Mouse (Mus musculus) left cerebral cortex, postnatal 36 days (tissue): ENCODE data around the gene Lrrc4c. TPM values are rescaled to one million over a fixed set of nuclear protein-coding genes. Genes with fewer than 3 reads are reported as not detected.
A peak's percentile ranks its signal among the peaks of the same experiment; 100 is the strongest.

ENCODE experiments used
- DNase-seq, 2 experiments: peaks; one replicate each; pipeline ENCODE4 v3.0.0; 2021 to 2022; ENCODE audit warnings: low spot score in 2 of 2, mixed read lengths in 1 of 2
- intact Hi-C: fragments of 180-260 bp; cut with DNase I; formaldehyde crosslinking; loops from one replicate; pipeline ENCODE4 v1.15.1; 2025
- total RNA-seq, 2 experiments: library from RNA; stranded (reverse); gene quantifications; 2 replicates each; pipeline ENCODE4 v1.2.3; 2021

Lrrc4c gene
- total RNA-seq, 2 experiments from 2014 or later = 118 to 135 TPM

DNA sequence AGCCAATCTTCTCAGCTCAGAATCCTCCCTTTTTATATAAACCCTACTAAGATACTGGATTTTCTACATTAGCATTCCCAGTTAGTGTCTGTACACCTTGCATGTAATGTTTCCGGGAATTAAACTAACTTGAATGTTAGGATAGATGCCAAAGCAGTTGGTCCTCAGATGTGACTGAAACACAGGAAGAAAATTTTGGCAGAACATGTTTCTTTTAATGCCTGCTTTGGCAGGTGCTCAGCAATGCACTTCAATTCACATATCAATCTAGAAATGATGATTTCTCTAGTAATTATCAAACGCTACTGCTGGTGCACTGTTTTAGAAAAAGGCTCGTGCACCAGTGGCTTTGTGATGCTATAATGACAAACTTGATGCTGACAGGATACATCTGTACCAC lies 806.3 kb downstream of the Lrrc4c start:
- DNase-seq = no peak

DNA sequence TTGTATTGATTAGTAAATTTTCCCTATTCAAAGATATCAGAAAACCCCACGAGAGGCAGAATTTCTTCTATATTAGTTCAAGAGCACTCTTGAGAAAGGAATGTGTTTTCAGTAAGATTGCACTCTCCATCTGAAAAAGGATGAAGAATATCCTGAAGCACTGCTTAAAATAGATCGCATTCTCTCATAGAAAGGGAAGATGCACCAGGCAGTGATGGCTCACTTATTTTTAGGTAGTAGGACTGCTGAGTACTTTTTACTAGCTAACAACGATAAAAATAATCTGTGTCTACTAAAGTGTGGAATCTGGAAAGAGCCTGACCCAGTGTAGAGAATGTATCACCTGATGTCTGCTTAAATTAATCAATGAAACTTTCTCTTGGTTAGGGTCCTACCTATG lies 820.5 kb downstream of the Lrrc4c start:
- DNase-seq = no peak
- intact Hi-C loops = no loop called here

More for the DNA sequence above, 806.3 kb downstream of the Lrrc4c start:
- intact Hi-C loops = no loop called here

DNA sequence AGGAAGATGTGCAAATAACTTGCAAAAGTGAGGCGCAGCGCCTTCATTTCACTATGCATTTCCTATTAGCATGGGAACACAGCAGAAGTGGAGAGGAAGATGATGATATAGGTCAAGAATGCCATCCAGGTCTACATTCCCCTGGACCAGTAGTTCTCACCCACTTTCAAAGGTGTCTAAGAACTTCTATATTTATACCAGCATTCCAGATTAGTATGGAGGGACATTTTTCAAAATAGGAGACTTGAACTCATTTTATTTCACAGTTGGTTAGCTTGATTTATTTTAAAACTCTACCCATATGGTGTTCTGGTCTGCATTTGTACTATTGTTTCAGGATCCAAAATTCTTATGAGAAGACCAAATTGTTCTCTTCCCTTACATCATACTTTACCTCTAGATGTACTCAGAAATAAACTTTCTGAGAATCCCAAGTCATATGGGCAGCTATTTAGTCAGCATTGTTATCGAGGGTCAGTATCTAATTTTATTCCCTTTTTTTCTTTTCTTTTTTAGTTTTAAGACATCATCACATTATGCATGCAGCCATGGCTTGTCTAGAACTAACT lies 833.7 kb downstream of the Lrrc4c start:
- DNase-seq = peak in 1 of 2 experiments; percentile 16
- intact Hi-C loops = loop anchor here (10.0 kb wide), 1 partner anchor 263 kb away; no protein-coding TSS in a partner anchor

DNA sequence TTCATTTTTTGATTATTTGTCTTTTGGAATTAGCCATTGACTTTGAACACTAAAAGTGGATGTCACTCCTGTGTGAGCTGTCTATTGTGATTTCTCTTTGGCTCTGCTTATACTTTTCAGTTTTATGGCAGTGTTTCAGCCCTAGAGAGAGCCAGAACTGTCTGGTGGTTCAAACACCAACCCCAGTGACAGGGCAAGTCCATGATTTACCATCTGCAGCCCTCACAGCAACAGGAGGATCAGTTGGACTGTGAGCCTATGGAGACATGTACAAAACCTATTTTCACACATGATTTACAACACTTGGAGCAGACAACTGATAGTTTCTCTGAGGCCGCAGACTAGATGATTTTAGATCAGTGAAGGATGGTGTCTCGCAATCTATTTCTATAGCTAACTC lies 847.8 kb downstream of the Lrrc4c start:
- DNase-seq = no peak
- intact Hi-C loops = no loop called here

DNA sequence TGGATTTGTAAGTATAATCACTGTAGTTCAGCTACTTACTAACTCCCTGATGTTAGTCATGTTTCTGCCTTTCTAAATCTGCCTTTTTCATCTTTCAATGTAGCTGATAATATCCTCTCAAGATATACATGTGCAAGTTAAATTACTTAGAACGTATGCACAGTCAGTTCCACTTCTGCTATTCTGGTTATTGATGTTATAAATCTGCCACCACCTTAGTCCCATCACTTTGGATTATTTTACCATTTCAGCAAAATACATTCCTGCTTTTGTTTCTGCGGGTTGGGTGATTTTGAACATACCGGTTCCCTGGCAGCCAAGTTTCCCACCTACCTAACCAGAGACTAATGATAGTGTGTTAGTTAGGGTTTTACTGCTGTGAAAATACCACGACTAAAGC lies 860.4 kb downstream of the Lrrc4c start:
- intact Hi-C loops = no loop called here
- DNase-seq = no peak

DNA sequence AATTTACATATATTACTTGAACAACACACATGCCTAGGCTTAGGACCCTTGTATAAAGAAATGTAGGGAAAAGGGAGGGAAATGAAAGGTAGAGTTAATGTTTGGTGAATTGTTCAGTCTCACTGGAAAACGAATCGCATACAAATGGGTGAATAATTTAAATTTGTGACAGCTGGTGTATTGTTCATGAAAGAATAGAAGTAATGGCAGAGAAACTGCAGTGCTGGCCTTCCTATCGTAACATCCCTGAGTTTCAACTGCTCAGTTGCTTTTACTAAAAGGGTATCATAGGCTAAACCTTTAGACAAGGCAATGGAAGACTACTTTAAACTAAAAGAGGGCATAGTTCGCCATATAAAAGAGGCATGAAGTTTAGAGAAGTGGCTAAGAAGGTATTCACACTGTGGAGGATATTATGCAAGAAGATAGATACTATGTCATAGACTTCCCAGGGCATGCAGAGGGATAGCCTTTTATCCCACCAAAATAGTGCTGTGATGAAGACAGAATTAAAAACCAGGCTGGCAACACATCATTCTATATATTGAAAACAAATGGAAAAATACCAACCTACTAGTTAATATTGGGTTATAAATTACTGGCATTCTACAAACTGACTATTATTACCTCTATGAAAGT lies 879.1 kb downstream of the Lrrc4c start:
- DNase-seq = no peak
- intact Hi-C loops = no loop called here

DNA sequence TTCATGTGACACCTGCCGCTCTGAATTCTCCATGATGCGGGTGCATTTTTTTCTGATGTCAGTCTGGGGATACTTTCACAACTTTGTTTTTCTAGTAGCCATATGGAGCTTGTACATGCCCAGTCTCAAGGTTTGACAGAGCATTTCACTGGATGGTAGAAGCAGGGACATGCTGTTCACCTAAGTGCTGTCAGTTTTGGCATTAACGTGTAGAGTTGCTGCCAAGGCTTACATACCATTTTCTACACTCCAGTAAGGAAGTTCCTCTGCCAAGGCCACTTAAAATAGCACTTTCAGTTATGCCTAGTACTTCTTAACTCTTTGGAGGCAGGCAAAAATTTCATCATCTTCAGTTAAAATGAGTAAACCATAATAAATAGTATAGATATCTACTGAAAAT lies 915.0 kb downstream of the Lrrc4c start:
- intact Hi-C loops = no loop called here
- DNase-seq = peak; percentile 27 to 38

DNA sequence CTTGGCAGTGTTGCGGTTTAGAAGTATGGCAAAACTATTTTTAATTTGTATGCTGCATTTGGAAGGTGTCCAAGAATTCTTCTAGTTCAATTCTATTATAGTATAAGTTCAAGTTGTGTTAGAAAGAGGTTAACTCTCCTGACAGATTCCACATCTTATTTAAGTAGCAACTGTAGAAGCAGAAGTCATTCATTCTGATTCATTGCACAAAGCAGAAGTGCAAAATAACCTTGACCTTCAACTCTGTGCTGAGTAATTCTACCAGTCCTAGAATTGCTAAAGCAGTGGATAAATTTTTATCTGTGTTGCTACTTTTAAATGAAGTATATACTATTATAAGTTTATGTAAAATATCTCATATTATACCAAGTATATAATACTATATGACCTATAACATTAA lies 916.1 kb downstream of the Lrrc4c start:
- intact Hi-C loops = no loop called here
- DNase-seq = no peak

DNA sequence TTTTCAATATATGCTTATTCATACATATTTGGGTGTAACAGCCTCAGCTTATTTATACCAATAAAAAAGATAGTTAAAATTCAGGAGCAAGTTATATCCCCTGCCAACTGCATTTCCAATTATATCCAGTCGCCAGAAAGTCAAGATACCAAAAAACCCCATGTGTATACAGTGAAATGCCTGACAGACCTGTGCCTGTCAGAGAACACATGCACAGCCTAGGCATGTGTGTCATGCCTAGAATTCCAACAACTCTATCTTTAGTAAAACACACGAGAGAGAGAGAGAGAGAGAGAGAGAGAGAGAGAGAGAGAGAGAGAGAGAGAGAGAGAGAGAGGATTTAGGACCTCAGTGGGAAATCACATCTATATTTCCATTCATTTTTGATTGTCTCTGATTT lies 956.7 kb downstream of the Lrrc4c start:
- no peak for DNase-seq
- intact Hi-C loops = no loop called here

DNA sequence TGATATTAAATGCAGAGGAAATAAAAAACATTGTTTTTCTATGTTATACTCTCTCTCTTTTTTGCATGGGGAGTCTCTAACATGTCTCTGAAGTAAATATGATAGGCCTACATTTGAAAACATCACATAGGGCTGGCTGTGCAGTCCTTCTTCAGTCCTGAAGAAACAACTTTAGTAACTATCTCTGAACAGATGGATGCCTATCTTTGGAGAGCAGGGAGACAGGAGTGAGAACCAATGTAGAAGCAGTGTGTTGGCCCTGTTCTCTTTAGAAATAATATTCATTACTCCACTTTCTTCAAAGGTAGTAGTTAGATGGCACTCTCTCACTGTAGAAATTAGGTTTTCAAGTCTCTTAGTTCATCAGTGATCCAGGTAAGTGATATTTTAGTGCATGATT lies 967.0 kb downstream of the Lrrc4c start:
- intact Hi-C loops = no loop called here
- DNase-seq = no peak

DNA sequence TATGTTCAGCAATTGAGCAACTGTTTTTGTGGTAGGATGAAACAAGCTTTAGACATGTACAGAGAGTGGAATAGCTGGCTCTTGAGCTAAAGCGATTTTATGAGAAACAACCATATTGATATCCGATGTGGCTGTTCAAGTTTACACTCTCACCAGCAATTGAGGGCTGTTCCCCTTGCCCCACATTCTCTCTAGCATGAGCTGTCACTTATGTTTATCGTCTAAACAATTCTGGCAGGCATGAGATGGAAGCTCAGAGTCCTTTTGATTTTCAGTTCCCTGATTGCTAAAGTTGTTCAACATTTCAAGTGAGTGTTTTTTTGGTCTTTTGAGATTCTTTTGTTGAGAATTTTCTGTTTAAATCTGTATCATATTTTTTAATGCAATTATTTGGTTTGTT lies 976.2 kb downstream of the Lrrc4c start:
- intact Hi-C loops = no loop called here
- DNase-seq = no peak

DNA sequence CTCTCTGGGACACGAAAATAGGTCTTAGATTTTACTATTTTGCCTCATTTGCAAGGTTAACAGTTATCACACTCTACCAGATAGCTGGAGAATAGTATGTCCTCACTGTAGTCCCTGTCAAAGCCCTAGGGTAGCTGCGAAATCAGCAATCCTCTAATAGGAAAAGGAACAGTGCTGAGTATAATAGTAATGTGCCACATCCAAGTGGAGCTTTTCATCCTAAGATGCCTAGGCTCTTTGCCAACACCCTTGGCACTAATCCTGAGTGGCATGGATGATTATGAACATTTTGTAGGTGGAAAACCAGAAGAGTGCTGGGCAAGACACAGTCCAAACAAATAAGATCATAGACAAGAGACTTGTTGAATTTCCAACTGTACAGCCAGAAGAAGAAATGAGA lies 981.7 kb downstream of the Lrrc4c start:
- intact Hi-C loops = no loop called here

DNA sequence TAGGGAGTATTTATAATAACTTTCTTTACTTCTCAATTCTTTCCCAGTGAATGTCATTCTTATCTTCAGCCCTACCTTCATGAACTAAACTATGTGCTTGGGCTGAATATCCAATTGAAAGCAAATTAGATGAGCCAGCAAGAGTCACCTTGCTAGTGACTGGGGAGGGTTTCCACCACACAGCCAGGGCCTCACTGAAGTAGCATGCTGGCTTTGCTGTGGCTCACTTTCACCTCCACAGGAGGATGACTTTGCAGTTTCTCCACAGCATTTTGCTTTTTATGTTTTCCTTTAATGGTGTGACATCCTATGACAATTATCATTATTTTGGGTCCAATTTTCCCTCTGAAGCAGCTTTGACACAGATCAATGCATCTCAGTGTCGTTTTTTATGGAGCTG lies 1000.0 kb downstream of the Lrrc4c start:
- intact Hi-C loops = no loop called here
- no peak for DNase-seq

More for the DNA sequence above, 981.7 kb downstream of the Lrrc4c start:
- peak in 1 of 2 experiments; percentile 9 for DNase-seq

DNA sequence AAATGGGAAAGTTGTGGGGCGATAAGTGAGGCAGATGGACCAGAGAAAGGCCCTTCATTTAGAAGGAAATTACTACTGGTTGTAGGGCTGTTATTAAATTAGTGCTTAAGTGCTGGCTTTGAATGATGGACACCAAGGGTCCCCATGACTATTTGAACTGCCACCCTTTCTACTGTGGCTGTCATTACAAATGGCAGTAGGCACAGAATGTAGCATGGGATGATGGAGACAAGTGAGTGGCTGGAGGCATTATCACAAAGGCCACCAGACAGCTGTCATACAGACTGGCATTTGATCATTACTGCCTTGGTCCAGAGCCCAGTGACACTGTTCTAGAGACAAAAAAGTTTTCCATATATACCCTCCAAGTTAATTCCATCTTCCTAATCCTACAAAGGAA lies 1000.6 kb downstream of the Lrrc4c start:
- intact Hi-C loops = no loop called here
- no peak for DNase-seq

DNA sequence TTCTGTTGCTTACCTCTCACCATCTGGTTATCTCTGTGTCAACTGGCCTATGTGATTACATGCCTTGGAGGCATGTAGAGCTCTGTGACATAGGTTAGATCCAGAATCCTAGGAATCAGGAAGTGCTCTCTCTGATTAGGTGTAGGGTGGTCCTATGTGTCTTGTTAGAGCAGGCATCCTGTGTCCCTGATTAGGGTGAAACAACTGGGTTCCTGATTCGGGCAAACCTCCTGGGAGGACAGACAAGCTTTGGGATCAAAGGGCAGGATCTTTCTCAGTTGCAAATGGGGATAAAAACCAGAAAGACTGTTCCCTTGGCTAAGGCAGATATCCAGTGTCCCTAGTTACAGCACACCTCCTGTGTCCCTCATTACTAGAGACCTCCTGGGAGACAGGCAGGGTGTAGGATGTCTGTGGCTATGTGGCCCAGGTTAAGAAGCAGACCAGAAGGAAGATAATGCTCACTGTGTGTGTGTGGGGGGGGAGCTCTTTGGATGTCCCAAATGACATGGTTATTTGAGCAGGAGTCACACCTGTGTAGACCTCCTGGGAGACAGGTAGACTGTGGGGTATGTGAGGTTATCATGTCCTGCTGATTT lies 1014.2 kb downstream of the Lrrc4c start:
- intact Hi-C loops = no loop called here
- DNase-seq = no peak

DNA sequence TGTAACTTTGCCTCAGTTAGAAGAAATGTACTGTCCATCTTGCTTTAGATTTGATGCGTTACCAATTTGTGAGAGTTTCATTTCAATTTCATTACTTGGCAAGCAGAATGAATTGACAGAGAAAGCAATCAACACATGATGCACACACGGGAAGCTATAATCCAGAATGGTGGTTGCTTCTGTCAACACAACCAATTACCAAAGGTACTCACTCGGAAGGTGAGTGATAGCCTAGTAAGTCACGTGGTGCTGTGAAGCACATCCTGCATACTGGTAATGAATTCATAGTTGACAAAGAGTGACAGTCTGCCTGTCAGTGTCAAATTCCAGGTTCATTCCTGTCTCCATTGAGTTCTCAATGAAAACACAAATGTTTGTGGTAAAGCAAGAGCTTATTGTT lies 1021.7 kb downstream of the Lrrc4c start:
- no peak for DNase-seq
- intact Hi-C loops = no loop called here

DNA sequence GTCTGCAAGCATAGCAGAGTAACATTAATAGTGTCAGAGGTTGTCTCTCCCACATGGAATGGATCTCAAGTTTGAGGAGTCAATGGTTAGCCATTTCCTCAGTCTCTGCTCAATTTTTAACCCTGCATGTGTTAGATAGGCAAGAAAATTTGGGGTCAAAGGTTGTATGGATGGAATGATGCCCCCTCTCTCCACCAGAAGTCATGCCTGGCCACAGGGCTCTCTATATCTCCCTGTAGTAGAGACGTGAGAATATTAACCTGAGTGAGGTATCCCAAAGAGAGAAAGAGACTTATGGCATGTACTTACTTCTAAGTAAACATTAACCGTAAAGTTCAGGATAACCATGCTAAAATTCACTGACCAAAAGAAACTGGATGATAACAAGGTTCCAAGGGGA lies 1043.3 kb downstream of the Lrrc4c start:
- DNase-seq = no peak
- intact Hi-C loops = no loop called here

DNA sequence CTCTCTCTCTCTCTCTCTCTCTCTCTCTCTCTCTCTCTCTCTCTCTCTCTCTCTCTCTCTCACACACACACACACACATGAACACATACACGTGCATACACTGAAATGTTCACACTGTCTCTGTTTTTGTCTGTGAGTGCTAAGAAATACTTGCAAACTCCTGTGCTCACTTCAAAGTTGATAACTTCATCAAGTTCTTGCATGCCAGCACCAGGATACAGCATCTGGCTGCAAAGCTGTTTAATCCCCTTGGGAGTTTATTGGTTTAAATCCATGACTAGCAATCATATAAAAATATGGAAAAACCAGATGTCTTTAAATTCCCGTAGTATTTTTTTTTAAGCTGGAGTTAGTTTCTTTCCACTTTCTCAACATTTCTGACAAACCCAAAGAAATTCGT lies 1052.0 kb downstream of the Lrrc4c start:
- intact Hi-C loops = no loop called here

DNA sequence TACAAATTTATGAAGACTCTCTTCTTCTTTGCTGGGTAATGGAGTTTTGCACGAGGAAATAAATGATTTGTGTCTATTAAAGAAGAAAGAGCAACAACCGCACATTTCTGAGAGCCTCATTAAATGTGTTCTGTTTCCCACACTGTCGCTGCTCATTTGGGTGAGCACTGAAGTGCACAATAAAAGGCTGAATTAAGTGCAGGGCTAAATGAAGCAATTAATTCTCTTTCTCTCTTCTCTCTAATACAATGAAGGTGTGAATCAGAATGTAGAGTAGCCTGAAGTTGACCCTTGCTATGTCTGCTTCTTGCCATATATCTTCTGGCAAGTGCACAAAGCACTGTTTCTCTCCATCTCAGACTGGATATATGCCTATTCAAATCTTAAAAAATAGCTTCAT lies 1073.5 kb downstream of the Lrrc4c start:
- intact Hi-C loops = no loop called here
- DNase-seq = no peak

More for the DNA sequence above, 1052.0 kb downstream of the Lrrc4c start:
- DNase-seq = no peak

DNA sequence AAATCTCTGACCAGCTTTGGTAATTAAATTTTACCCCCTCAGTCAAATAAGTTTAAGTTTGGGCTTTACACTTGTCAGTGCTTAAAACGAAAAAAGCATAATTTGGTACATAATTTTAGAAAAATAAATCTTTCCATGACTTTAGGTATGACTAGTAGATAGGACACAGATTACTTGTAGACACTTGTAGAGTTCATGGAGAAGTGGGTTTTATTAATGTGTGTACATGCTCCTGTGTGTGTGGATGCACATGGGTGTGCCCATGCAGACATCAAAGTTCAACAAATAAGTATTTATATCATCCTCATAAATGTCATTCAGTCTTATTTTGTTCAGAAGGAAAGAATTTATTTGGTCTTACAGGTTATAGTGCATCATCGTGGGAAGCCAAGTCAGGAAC lies 1073.9 kb downstream of the Lrrc4c start:
- intact Hi-C loops = no loop called here
- no peak for DNase-seq

DNA sequence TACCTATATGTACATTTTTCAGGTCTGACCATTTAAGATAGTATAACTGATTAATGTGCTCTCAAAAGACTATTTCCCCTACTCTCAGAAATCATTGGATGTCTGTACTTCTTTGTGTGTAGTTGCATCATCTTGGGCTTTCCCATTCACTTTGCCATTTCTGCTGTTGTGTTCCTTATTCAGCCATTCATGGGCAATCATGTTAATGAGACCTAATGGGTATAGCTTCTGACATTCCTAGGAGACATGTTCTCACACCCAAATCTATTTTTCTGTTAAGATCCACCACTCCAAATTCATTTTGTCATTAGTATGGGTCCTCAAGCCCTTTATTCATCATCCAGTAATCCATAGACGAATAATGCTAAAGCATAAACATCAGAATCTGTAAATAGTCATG lies 1095.1 kb downstream of the Lrrc4c start:
- DNase-seq = no peak
- intact Hi-C loops = loop anchor here (10.0 kb wide), 1 partner anchor 258 kb away; no protein-coding TSS in a partner anchor
